Mouse (Mus musculus) kidney, adult 8-10 months (tissue): Measurements from ENCODE around the gene Slc9a5.

Source experiments
- DNase-seq, 2 experiments: peaks; one replicate each; pipeline ENCODE4 v3.0.0; 2022

Slc9a5 gene

DNA sequence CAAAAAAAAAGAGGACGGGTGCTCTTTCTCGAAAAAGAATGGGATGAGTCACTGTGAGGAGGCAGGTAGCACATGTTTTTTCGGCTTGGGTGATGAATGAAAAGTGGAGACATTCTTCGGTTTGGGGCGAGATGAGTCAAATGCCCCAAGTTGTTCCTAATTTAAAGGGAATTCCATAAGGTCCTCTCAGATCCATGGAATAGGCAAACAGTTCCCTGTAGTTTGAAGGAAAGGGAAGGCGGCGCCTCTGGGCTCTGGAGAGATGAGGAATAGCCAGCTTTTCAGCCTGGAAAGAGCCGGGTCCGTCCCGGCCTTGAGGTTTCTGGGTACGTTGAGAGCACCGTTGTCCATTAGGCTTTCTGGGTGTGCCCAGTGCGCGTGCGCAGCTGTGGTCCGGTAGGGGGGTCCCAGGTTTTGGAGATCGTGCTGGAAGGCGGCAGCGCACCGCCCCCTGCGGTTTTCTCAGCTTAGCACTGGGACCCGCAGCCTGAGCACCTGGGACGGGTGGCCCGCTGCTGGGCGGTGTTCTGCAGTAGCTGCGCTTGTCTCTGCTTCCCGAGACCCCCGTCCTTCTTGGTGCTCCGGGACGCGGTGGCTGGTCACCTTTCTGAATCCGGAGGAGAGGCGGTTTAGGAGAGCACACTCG lies at the start of gene Slc9a5:
Gene Slc9a5, plus strand, starts transcription at position 394 of the 646 bp plus-strand sequence.
- DNase-seq: no peak

- DNase-seq: no peak
These were observed 48.7 kb upstream of the Slc9a5 start for GRCm38 (mm10) chr8:105299962-105300361.

DNA sequence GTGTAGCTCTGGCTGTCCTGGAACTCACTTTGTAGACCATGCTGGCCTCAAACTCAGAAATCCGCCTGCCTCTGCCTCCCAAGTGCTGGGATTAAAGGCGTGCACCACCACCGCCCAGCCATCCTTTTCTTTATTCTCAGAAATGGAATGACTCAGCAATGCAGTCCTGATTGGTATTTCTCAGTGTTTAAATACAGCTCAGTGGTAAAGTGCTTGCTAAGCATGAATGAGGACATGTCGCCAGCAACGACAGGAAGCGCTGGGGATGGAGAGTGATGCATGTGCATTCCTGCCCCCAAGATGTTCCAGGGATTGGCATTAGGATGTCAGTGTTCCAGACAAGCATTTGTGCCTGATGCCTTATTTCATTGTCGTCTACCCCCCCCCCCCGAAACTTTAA lies 45.2 kb upstream of the Slc9a5 start:
- DNase-seq: no peak

- no peak for DNase-seq
These were observed 44.8 kb upstream of the Slc9a5 start for GRCm38 (mm10) chr8:105303874-105304273.

GRCm38 (mm10) chr8:105304325-105305210 lies 44.1 kb upstream of the Slc9a5 start:
- no peak for DNase-seq

GRCm38 (mm10) chr8:105305211-105306145 lies 43.2 kb upstream of the Slc9a5 start, which contains the start of gene Elmo3:
Gene Elmo3 (plus strand): TSS chr8:105305601.
- DNase-seq: peak; percentile 91 to 92

DNA sequence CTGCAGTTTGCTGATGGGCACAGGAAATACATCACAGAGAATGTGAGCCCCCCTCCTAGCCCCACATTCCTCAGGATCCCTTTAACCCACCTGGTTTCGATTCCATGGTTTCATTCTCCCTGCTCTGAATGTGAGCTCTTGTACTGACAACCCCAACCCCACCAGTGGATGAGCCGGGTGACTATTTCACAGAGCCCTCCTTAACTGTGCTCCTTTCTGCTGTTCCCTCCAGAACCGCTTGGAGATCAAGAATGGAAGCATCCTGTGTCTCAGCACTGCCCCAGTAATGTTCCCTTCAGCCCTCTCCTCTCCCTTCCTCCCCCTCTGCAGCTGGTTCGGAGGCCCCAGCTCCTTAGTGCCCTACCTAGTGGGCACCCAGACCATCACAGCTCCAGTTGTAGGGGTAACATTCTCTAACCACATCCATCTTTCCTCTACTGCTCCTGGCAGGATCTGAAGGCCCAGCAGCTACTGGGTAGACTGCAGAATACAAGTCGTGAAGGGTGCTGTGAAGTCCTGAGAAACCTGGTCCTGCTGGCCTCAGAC lies 42.4 kb upstream of the Slc9a5 start:
- DNase-seq: no peak

DNA sequence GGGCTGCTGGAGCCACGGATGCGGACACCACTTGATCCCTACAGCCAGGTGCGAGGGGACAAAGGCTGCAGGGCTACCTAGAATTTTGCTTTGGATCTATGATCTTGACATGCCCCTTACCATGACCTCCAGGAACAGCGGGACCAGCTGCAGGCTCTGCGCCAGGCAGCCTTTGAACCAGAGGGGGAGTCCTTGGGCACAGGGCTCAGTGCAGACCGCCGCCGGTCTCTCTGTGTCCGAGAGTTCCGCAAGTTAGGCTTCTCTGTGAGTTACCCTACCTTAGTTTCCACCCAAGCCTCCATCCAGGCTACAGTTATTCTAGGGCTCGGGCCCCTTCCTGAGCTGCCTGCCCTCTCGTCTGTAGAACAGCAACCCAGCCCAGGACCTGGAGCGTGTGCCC lies 41.0 kb upstream of the Slc9a5 start:
- DNase-seq: no peak

- DNase-seq: no peak
These were observed 40.2 kb upstream of the Slc9a5 start for GRCm38 (mm10) chr8:105308428-105308827.

DNA sequence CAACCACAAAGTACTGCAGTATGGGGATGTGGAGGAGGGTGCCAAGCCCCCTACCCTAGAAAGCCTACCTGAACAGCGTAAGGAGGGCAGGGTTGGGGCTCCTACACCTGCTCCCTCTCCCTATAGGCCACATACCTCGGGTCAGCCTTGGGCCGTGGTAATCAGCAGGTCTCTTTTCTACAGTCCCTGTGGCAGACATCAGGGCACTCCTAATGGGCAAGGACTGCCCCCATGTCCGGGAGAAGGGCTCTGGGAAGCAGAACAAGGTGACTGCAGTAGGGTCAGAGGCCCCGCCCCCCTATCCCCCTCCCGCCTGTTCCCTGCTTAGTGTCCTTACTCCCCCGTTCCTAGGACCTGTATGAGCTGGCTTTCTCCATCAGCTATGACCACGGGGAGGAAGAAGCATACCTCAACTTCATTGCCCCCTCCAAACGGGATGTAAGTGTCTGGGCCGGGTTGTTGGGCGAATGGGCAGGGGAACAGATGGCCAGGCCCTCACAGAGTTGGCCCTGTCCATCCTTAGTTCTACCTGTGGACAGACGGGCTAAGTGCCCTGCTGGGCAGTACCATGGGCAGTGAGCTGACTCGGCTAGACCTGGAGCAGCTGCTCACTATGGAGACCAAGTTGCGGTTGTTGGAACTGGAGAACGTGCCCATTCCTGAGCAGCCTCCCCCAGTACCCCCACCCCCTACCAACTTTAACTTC lies 39.3 kb upstream of the Slc9a5 start:
- no peak for DNase-seq

GRCm38 (mm10) chr8:105310118-105310517 lies 38.5 kb upstream of the Slc9a5 start:
- no peak for DNase-seq

- no peak for DNase-seq
These were observed 36.9 kb upstream of the Slc9a5 start for GRCm38 (mm10) chr8:105311718-105312117.

- DNase-seq: no peak
These were observed 35.7 kb upstream of the Slc9a5 start for GRCm38 (mm10) chr8:105312891-105313481.

DNA sequence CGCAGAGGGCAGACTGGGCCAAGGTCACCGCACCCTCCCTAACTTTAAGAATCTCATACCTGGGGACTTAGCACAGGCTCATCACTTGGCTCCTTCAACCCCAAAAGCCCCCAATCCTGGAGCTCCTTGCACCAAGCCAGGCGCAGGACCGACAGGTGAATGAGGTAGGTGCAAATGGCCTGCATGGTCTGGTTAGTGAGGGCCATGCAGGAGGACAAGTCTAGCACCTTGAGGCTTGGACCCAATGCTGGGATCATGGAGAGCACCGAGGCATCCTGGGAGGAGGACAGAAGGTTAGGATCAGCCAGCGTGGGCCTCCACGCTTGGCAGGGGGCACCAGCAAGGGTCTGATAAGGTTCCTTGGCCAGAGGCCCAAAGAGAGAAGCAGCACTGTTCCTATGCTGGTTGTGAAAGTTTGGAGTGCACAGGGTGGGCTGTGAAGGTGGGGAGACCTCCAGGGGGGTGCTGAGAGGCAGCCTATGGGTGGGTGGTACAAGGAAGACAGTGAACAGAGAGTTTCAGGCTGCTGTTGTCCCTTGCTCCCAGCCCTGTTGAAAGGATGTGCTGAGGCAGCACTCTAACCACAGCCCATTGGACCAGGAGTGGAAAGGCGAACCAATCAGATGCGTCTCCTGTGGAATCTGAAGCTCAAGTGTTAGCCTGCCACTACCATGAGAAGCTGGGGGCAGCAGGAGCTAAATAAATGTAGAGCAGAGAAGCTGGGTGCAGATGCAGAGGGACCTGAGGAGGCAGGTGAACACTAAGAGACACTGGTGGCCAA lies 34.8 kb upstream of the Slc9a5 start:
- no peak for DNase-seq

DNA sequence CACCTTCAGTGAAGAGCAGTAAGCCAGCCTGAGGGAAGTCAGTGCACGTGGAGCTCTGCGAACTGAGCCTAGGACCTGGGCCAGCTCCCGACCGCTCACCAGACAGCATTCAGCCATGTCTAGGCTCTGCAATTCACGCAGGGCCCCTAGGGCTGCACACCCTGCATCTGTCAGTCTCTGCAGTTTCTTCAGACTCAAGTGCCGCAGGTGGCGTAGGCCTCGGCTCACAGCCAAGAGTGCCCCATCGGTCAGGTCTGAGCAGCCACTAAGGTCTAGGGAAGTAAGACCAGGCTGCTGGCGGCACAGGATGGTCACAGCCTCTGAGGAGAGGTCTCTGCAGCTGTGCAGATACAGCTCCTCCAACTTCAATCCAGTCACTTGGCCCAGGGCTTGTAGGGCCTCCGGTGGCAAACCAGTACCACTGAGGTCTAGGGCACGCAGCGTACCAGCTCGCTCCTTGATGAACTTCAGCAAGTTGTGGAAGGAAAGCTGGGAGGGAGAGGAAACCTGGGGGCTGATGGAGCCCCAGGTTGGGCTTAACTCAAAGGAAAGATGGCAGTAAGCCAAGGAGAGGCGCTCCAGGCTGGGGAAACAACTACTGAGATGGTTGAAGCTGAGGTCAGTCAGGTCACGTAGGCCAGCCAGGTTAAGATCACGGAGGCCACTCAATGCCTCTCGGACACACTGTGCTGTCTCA lies 33.4 kb upstream of the Slc9a5 start:
- DNase-seq: no peak

GRCm38 (mm10) chr8:105317941-105318340 lies 30.7 kb upstream of the Slc9a5 start:
- no peak for DNase-seq

GRCm38 (mm10) chr8:105318662-105319190 lies 29.9 kb upstream of the Slc9a5 start:
- no peak for DNase-seq

DNA sequence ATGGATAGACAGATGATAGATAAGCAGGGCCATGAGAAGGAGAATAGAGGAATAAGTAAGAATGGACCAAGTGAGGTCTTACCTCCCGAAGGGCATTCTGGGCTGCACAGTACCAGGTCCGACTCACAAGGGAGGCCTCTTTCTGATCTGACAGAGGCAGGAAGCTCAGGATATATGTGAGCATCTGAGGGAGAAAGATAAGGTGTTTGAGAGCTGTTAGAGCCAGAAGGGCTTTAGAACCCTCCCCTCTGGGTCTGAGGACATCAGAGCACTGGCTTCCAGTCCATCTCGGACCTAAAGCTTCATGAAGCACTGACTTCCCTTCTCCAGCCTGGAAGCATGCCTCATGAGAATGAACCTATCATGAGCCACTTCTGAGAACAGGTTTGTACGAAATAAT lies 25.5 kb upstream of the Slc9a5 start:
- DNase-seq: no peak

DNA sequence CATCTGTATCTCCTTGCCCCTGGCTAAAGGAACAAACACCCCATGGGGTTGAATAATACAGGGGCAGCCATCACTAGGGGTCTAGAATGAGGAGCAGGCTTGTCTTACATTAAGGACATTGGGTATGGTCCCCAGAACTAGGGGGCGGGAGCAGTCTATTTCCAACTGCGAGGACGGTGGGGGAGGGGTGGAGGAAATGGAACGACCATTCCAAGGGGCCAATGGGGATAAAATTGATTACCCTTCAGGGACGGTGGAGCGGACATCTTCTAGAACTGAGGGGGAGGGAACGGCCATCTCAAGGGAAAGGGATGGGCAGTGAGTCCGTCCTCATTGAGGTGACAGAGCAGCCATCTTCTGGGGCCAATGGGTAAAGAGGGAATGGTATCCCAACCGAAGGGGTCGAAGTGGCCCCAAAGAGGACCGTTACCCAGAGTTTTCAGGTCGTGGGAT lies 23.0 kb upstream of the Slc9a5 start:
- DNase-seq: peak in 1 of 2 experiments; percentile 43
